In genomic region chr19:61267141-61267540, GRCm38 (mm10) we compare ENCODE assay signal across 21 mouse cellular contexts. TPM values are rescaled to one million over a fixed set of nuclear protein-coding genes. Genes with fewer than 3 reads are reported as not detected.
DNase-seq lines count a peak whose midpoint lies in the region; ATAC-seq lines count a peak whose summit lies in the region.
"Had no signal": no experiment of that assay in that cellular context is flagged by ENCODE, and none has a peak within 500 bp of the region (broad histone marks: within the 10 kb centered on the region; RNA-seq: fewer than 3 reads in every experiment).

No protein-coding gene starts in this region.

- H3K4me3 ChIP-seq in megakaryocyte, embryonic 14.5 days (replicated peaks), result peak overlapping the region; percentile 85
- H3K4me3 ChIP-seq: hindbrain, embryonic 15.5 days had no signal

- DNase-seq in cerebellum, postnatal 14 days, result peak; percentile 12 to 18
- no peak for DNase-seq in cerebellum, adult 11-12 months
- peak; percentile 36 for DNase-seq in CD4-positive helper T cell, adult 2 months (ENCODE audit: low read depth, low spot score)
- DNase-seq in embryo, embryonic 9.5 days (ENCODE audit: extremely low spot score), result peak; percentile 5
- no peak for DNase-seq in liver
- DNase-seq in lung, postnatal 10 days, result no peak
- DNase-seq: gastrocnemius, postnatal 25 days; kidney, adult 2 months; lung, postnatal 36 days had no signal

- no peaks in the 10 kb centered on the region for H3K36me3 ChIP-seq in megakaryocyte, embryonic 14.5 days (replicated peaks; ENCODE audit: low read length)
- H3K36me3 ChIP-seq: hindbrain, embryonic 15.5 days had no signal

- peaks cover 9% of the 10 kb centered on the region for H3K4me1 ChIP-seq in megakaryocyte, embryonic 14.5 days

- no peaks in the 10 kb centered on the region for H3K9me3 ChIP-seq in megakaryocyte, embryonic 14.5 days
- H3K9me3 ChIP-seq: hindbrain, embryonic 15.5 days had no signal

- H3K27me3 ChIP-seq in megakaryocyte, embryonic 14.5 days (replicated peaks), result peaks cover 2% of the 10 kb centered on the region
- H3K27me3 ChIP-seq: hindbrain, embryonic 15.5 days had no signal

- ATAC-seq in megakaryocyte, adult 5-6 weeks (ENCODE audit: poor library complexity, severe bottlenecking), result no peak

RNA-seq across cellular contexts. Expression of gene Gm21060, which starts 29.7 kb away (rescaled TPM):
- not detected in 2 replicates for polyA plus RNA-seq in megakaryocyte, embryonic 14.5 days (2012; ENCODE audit: insufficient read depth, low replicate concordance)
- total RNA-seq in megakaryocyte, adult 5-6 weeks (2015), result not detected in 2 replicates
- total RNA-seq in megakaryocyte, adult 5-6 weeks (2017), result not detected in 2 replicates
- total RNA-seq: adrenal gland, postnatal 10 days; gastrocnemius, postnatal 25 days; heart, postnatal 10 days; layer of hippocampus, postnatal 14 days; monocyte, adult 5-6 weeks; neutrophil, adult 5-6 weeks had no signal
- polyA plus RNA-seq: frontal cortex, adult 2 months; hindbrain, embryonic 15.5 days; kidney, adult 2 months; limb, embryonic 11.5 days; liver, embryonic 14.5 days; stomach, embryonic 16.5 days had no signal

RNA-seq across cellular contexts. Expression of gene Csf2ra, which starts 38.9 kb away (rescaled TPM):
- 50.3 and 57.5 TPM in 2 replicates for polyA plus RNA-seq in megakaryocyte, embryonic 14.5 days (2012; ENCODE audit: insufficient read depth, low replicate concordance)
- 415 and 460 TPM in 2 replicates for total RNA-seq in megakaryocyte, adult 5-6 weeks (2015)
- 114 and 125 TPM in 2 replicates for total RNA-seq in megakaryocyte, adult 5-6 weeks (2017)

Comparison
In these comparisons a context has a peak if more than half of its experiments do, and no peak if none do; other contexts are left out.
1. DNase-seq: peak in cerebellum, postnatal 14 days (2 of 2), CD4-positive helper T cell, adult 2 months (single experiment) and embryo, embryonic 9.5 days (single experiment); none in cerebellum, adult 11-12 months (single experiment), liver (single experiment) and lung, postnatal 10 days (single experiment).